Mouse (Mus musculus) CD4-positive, CD25-positive, alpha-beta regulatory T cell, adult 4 months (primary cell): Measurements from ENCODE around the gene Gm20695. TPM values are rescaled to one million over a fixed set of nuclear protein-coding genes. Genes with fewer than 3 reads are reported as not detected.
"Not testable (repeated sequence)": the region's sequence is repeated elsewhere in the genome, so short reads cannot be mapped to it uniquely, and the experiment has no call there.

Experiments
- ATAC-seq: one replicate; pipeline ENCODE4 v1.8.0; 2017
- polyA plus RNA-seq, 2 experiments: library from polyadenylated mRNA; unstranded; fragments of 100-300 nt; shearing (Covaris generic); gene quantifications; one replicate each; pipeline ENCODE4 v1.2.1; 2017

Gm20695 gene
- 1 to 10 TPM; 1.3 to 6.8 TPM for polyA plus RNA-seq

GRCm38 (mm10) chr16:3884201-3885064 lies at the start of gene Gm20695, which contains the start of gene Zfp597:
Gene Gm20695, plus strand, starts transcription at chr16:3884648.
Gene Zfp597, minus strand, starts transcription at chr16:3884561.
- ATAC-seq = peak; percentile 96

- no peak for ATAC-seq
Observed at GRCm38 (mm10) chr16:3835461-3835860, 49.0 kb upstream of the Gm20695 start.

GRCm38 (mm10) chr16:3839157-3839885 lies 45.1 kb upstream of the Gm20695 start:
- peak; percentile 72 for ATAC-seq

DNA sequence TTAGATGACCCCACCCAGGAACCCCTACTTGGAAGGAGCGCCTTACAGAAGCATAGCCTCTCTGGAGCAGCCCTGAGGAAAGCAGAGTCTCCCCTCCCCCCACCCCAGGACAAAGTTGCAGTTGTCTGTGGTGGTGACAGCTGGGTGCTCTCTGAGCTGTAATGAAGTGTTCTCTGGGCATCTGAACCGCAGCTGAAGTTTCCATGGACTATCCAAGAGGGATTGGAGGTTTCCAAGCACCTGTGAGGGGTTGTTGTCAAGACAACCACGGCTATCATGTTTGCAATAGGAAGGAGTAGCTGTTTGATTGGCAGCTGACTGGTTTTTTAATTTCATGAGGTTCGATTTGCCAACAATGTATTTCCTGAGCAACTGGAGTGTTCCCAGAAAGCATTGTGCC lies 41.5 kb upstream of the Gm20695 start:
- ATAC-seq = no peak

GRCm38 (mm10) chr16:3843796-3844195 lies 40.7 kb upstream of the Gm20695 start:
- ATAC-seq = no peak

- peak; percentile 100 for ATAC-seq
Observed at GRCm38 (mm10) chr16:3846711-3847518, 37.5 kb upstream of the Gm20695 start, which contains the start of gene Zfp174. Gene Zfp174, plus strand, starts transcription at chr16:3847268.

- no peak for ATAC-seq
Observed at GRCm38 (mm10) chr16:3847871-3848270, 36.6 kb upstream of the Gm20695 start.

- no peak for ATAC-seq
Observed at GRCm38 (mm10) chr16:3848416-3848815, 36.0 kb upstream of the Gm20695 start.

GRCm38 (mm10) chr16:3851301-3851700 lies 33.1 kb upstream of the Gm20695 start:
- ATAC-seq = not testable (repeated sequence)

DNA sequence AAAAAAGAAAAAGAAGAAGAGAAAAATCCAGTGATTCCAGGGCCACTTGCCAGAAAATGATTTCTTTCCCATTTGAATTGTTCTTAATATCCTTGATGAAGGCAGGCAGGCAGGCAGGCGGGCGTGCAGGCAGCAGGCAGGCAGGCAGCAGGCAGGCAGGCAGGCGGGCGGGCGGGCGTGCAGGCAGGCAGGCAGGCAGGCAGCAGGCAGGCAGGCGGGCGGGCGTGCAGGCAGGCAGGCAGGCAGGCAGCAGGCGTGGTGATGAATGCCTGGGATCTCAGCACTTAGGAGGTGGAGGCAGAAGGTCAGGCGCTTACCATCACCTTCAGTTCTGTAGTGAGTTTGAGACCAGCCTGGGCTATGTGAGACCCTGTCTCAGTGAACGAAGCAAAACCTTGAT lies 31.9 kb upstream of the Gm20695 start:
- no peak for ATAC-seq

DNA sequence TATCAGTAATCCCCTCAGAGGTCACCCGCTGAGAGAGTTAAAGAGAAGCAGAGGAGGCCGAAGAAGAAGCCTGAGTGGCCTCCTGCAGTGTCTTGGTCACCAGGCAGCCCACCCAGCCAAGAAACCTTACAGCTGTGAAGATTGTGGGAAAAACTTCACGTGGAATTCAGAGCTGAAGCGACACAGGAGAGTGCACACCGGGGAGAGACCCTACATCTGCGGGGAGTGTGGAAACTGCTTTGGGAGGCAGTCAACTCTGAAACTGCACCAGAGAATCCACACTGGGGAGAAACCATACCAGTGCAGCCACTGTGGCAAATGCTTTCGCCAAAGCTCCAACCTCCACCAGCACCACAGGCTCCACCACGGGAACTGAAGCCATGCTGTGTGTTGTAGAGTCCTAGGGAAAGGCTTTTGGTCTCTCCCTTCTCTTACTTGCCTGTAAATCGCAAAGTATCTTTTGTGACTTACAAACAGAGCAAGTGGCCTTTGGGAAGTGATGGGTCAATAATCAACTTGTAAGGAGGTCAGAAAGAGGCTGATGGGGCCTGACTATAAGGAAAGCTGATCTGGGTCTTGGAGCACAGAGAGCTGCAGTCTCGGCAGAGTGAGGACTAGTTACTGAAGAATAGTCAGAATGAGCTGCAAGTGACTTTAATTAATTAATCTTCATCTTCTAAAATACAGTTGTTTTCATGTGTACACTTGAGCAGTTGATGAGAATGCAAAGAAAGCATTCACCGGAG lies 29.8 kb upstream of the Gm20695 start:
- ATAC-seq = no peak

- ATAC-seq = no peak
Observed at GRCm38 (mm10) chr16:3855776-3856175, 28.7 kb upstream of the Gm20695 start.

DNA sequence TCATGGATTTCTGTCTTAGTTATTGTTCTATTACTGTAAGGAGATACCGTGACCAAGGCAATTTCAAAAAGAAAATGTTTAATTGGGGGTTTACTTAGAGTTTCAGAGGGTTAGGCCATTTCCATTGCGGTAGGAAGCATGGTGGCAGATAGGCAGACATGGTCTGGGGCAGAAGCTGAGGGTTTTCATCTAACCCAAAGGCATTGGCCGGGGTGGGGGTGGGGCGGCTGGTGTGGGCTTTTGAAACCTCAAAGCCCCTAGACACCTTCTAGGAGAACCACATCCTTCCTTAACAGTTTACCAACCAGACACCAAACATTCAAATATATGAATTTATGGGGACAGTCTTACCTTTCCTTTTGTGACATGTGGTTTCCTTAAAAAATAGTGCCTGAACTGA lies 25.2 kb upstream of the Gm20695 start:
- ATAC-seq = no peak

GRCm38 (mm10) chr16:3871815-3872214 lies 12.6 kb upstream of the Gm20695 start:
- ATAC-seq = peak; percentile 5

- peak; percentile 96 for ATAC-seq
Observed at GRCm38 (mm10) chr16:3872216-3873047, 12.0 kb upstream of the Gm20695 start, which contains the start of gene Naa60. Gene Naa60, plus strand, starts transcription at chr16:3872375.

DNA sequence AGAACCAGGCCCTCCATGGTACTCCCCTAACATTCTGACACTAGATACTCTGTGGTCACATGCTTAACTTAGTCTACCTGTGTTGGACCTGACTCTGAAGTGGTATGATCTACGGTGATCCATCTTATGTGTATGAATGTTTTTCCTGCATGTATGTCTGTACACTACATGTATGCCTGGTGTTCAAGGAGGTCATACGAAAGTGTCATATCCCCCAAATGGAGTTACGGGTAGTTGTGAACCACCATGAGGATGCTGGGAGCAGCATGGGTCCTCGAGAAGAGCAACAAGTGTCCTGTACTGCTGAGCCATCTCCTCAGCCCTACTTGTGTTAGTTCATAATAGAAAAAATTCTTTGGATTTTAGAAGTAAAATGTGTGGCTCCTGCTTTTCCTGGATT lies 8.1 kb upstream of the Gm20695 start:
- ATAC-seq = no peak

DNA sequence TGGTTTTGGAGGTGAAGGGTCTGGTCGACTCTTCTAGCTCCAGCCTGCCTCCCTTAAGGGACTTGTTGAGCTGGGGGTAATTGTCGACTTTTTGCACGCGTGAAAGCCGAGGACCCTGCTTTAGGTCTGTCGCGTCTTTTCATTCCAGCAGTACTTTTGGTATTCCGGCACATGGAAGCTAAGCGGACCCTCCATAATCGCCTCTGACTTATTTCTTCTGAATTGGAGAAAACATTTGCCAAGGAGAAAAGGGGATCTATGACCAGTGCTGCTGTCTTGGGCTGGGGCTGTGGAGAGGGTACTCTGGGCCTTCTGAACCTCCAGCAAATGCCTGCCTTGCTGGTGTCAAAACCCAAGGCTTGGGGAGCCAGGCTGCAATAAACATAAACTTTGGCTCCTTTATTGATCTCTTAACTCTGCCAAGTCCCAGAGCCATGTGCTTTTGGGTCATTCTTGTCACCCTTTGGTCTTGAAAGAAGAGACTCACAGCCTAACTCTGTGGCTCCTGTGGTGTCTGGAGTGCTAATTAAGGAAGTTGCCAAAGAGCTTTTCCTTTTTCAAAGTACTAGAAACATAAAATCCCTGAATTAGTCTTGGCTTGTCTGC lies 720 bp downstream of the Gm20695 start:
- ATAC-seq = no peak

DNA sequence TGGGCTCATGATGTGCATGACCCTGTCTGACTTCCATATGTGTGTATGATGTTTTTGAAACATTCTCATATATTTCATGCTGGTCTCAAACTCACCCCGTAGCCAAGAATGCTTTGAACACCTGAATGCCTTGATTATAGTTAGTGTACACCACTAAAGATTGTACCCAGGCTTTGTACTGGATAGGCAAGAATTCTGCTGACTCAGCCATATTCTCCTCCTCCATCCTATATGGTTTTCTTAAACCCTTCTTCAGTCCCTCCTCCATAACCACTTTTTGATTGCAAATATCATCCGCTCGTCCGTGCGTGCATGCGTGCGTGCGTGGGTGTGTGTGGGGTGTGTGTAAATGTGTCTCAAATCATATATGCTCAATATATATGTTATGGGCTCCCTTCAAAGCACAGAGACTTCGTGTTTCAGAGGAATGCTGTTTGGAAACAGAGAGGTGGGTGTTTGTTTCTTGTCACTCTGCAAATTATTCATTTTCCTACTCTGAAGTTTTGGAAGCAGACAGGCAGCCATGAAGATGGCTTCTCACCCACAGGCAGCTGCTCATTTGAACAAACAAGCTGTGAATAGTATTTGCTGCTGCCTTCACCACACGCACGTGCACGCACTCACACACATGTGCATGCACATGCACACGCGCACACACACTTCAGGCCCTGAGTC lies 7.3 kb downstream of the Gm20695 start:
- ATAC-seq = no peak

- no peak for ATAC-seq
Observed at GRCm38 (mm10) chr16:3893739-3894138, 9.3 kb downstream of the Gm20695 start.
